Mouse (Mus musculus) small intestine, adult 2 months (tissue): ENCODE measurements around the gene Ppbp.

Experiments
- CTCF ChIP-seq: fragments of 200-500 bp; IDR thresholded peaks from 2 replicates; pipeline ENCODE4 v1.5.1; 2012; ENCODE audit warnings: low read depth, mild to moderate bottlenecking, control low read depth, inconsistent platforms, low read length, moderate library complexity, mixed read lengths; ENCODE audit not compliant: insufficient replicate concordance, insufficient read length; ENCODE audit errors: extremely low read depth
- POLR2A ChIP-seq: fragments of 200-500 bp; IDR thresholded peaks from 2 replicates; pipeline ENCODE4 v1.6.1; 2012; ENCODE audit warnings: low read depth, mild to moderate bottlenecking, control low read depth, inconsistent platforms, low read length, moderate library complexity

DNA sequence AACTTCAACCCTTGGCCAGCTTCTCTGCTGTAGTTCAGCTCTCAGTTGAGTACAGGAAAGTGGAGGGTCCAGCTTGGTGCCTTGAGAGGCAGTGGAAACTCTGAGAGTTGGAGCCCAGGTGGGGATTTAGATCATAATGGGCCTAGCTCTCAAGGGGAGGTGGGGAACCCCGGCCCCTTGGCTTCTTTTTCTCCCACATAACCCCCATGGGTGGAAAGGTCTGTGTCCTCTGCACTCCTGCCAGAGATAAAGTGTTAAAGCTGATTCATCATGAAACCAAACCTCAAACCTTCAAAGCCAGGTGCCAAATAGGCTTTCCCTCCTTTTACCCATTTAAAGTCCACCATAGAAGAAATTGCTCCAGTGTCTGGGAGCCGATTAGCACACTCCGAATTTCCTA is 6.5 kb upstream of the Ppbp start:
- no peak for TF ChIP-seq POLR2A
- TF ChIP-seq CTCF: no peak
